Mouse (Mus musculus): Measurements from ENCODE around the gene Hyal2. TPM values are rescaled to one million over a fixed set of nuclear protein-coding genes. Genes with fewer than 3 reads are reported as not detected.

Gene Hyal2
- total and polyA plus RNA-seq, 3 experiments = 40.2 to 43.6 (median 40.8) TPM

DNA sequence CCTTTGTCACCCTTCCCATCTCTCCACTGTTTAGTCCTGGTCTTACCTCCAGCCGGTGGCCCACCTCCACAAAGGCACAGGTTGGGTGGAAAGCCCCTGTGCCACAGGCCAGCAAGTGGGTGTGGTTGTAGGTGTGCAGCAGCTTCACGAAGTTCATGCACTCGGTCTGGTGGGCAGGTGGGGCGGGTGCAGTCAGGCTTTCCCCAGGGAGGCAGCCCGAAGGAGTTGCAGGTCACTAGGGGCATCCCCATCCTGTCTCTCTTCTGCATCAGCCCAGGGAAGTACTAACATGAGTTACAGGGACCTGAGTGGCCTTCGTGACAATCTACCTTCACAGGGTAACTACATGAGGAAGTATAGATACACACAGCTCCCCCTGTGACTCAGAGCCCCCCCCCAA is 35.5 kb downstream of the Hyal2 start:
- intact Hi-C loops (cut with DNase I) = loop anchor here (5.0 kb wide), 1 partner anchor 134 kb away; no protein-coding TSS in a partner anchor
- Histone ChIP-seq H3K36me3 (ENCODE audit: control insufficient read depth, insufficient read depth, low read length) (no peaks in the 10 kb centered on the region), H3K27ac (no peak overlapping the region), H3K79me2 (replicated peaks; ENCODE audit: control insufficient read depth, insufficient read depth, low read length) (no peaks in the 10 kb centered on the region), H3K27me3 (ENCODE audit: control insufficient read depth, insufficient read depth, low read length) (no peaks in the 10 kb centered on the region), H3K4me1 (ENCODE audit: control insufficient read depth, insufficient read depth, low read length) (peaks cover 3% of the 10 kb centered on the region; the same call in 1 of the 2 replicates), H3K9ac (ENCODE audit: low read depth, low read length) (no peak overlapping the region), H3K4me3 (no peak overlapping the region)
- TF ChIP-seq EP300 (IDR thresholded peaks at IDR 0.05; ENCODE audit: insufficient read depth, low read depth, low read length) (no peak), CTCF (IDR thresholded peaks at IDR 0.05) (no peak), POLR2A (IDR thresholded peaks at IDR 0.05; ENCODE audit: insufficient read depth, low read depth, low read length) (no peak)
- WGBS = 72% methylated on average over 6 of the region's 6 CpGs
- DNase-seq = no peak

DNA sequence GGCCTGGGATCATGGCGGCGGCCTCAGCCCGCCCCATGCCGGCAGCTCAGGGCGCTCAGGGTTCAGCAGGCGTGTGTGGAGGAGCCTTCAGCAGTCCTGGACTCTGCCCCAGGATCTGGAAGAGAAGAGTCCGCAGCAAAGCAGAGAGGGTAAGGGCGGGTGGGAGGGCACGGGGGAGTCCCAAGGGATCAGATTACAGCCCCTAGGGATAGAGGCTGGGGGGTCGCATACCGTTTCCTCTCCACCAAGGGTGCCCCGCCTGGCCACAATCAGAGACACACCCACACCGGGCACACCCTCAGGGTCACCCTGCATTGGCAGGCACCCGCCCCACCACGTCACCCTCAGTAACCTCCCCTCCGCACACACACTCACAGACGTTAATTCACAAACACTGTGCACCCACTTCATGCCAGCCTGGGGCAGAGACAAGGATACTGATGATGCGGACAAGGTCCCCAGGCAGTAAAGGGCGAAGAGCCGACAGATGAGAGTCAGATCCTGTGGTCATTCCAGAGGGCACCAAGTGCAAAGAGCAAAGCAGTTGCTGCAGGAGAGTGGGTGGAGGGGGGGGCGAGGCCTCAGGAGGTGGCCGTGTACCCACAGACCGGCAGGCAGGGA is 37.4 kb downstream of the Hyal2 start:
- H3K36me3 ChIP-seq (ENCODE audit: control insufficient read depth, insufficient read depth, low read length) = no peaks in the 10 kb centered on the region
- H3K4me1 ChIP-seq (ENCODE audit: control insufficient read depth, insufficient read depth, low read length) = peaks cover 4% of the 10 kb centered on the region
- intact Hi-C loops (cut with DNase I) = no loop called here
- no peaks in the 10 kb centered on the region for H3K27me3 ChIP-seq (ENCODE audit: control insufficient read depth, insufficient read depth, low read length)
- no peak overlapping the region; the same call in 1 of the 2 replicates for H3K27ac ChIP-seq
- no peak for TF ChIP-seq EP300 (IDR thresholded peaks at IDR 0.05; ENCODE audit: insufficient read depth, low read depth, low read length)
- no peak for TF ChIP-seq CTCF (IDR thresholded peaks at IDR 0.05)
- TF ChIP-seq POLR2A (IDR thresholded peaks at IDR 0.05; ENCODE audit: insufficient read depth, low read depth, low read length) = no peak
- no peak overlapping the region for H3K4me3 ChIP-seq
- DNase-seq = no peak
- no peaks in the 10 kb centered on the region for H3K79me2 ChIP-seq (replicated peaks; ENCODE audit: control insufficient read depth, insufficient read depth, low read length)
- H3K9ac ChIP-seq (ENCODE audit: low read depth, low read length) = no peak overlapping the region; the same call in 1 of the 2 replicates
- WGBS = 52% methylated on average over 23 of the region's 23 CpGs

DNA sequence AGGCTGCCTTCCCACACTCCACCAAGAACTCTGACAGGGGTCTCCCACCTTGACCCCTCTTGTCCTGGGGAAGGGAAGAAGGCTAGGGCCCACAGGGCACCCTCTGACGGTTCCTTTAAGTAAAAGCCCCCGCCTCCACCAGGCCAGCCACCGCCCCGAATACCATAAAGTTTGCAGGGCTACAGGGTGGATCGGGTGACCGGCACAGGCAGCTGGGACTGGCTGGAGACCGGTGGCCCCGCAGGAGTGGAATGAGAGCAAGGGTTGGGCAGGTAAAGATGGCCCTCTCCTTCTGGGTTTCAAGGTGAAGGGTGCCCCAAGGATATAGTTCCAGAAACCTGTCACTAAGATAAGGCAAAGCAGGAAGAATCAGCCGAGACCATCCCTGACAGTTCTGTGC is 38.8 kb downstream of the Hyal2 start:
- H3K27me3 ChIP-seq (ENCODE audit: control insufficient read depth, insufficient read depth, low read length) = no peaks in the 10 kb centered on the region
- peak overlapping the region; percentile 80 for H3K27ac ChIP-seq
- 32% methylated on average over 9 of the region's 9 CpGs for WGBS
- DNase-seq = peak in 1 of 2 experiments; percentile 54
- peak overlapping the region; percentile 33; the same call in 1 of the 2 replicates for H3K4me3 ChIP-seq
- intact Hi-C loops (cut with DNase I) = no loop called here
- H3K9ac ChIP-seq (ENCODE audit: low read depth, low read length) = peak overlapping the region; percentile 68
- H3K36me3 ChIP-seq (ENCODE audit: control insufficient read depth, insufficient read depth, low read length) = no peaks in the 10 kb centered on the region
- TF ChIP-seq POLR2A (IDR thresholded peaks at IDR 0.05; ENCODE audit: insufficient read depth, low read depth, low read length) (peak; percentile 62; the same call in 1 of the 2 replicates), EP300 (IDR thresholded peaks at IDR 0.05; ENCODE audit: insufficient read depth, low read depth, low read length) (no peak), CTCF (IDR thresholded peaks at IDR 0.05) (no peak)
- peaks cover 10% of the 10 kb centered on the region for H3K4me1 ChIP-seq (ENCODE audit: control insufficient read depth, insufficient read depth, low read length)
- H3K79me2 ChIP-seq (replicated peaks; ENCODE audit: control insufficient read depth, insufficient read depth, low read length) = no peaks in the 10 kb centered on the region

DNA sequence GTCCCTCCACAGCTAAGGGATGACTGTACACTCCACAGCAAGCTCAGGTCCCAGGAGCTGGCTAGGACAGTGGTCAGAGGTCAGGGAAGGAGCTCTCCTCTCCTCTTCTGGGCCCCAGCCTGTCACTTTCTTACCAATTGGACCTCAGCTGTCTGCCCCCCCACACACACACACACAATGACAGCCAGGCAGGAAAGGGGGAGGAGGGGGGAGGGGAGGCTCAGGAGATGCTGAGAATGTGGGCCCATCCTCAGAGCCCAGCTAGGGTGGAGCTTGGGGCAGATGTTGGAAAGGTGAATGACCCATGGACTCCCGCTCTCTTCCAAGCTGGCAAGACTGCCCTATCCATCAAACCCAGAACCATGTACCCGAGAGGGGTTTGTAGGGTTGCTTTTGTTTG is 39.3 kb downstream of the Hyal2 start:
- H3K79me2 ChIP-seq (replicated peaks; ENCODE audit: control insufficient read depth, insufficient read depth, low read length) = no peaks in the 10 kb centered on the region
- TF ChIP-seq CTCF (IDR thresholded peaks at IDR 0.05) (no peak), POLR2A (IDR thresholded peaks at IDR 0.05; ENCODE audit: insufficient read depth, low read depth, low read length) (no peak), EP300 (IDR thresholded peaks at IDR 0.05; ENCODE audit: insufficient read depth, low read depth, low read length) (no peak)
- peak overlapping the region; percentile 68 for H3K9ac ChIP-seq (ENCODE audit: low read depth, low read length)
- H3K36me3 ChIP-seq (ENCODE audit: control insufficient read depth, insufficient read depth, low read length) = no peaks in the 10 kb centered on the region
- peaks cover 12% of the 10 kb centered on the region for H3K4me1 ChIP-seq (ENCODE audit: control insufficient read depth, insufficient read depth, low read length)
- WGBS = 64% methylated on average over 2 of the region's 2 CpGs
- H3K27ac ChIP-seq = peak overlapping the region; percentile 80
- peak overlapping the region; percentile 33; the same call in 1 of the 2 replicates for H3K4me3 ChIP-seq
- no peaks in the 10 kb centered on the region for H3K27me3 ChIP-seq (ENCODE audit: control insufficient read depth, insufficient read depth, low read length)
- no peak for DNase-seq
- intact Hi-C loops (cut with DNase I) = no loop called here

DNA sequence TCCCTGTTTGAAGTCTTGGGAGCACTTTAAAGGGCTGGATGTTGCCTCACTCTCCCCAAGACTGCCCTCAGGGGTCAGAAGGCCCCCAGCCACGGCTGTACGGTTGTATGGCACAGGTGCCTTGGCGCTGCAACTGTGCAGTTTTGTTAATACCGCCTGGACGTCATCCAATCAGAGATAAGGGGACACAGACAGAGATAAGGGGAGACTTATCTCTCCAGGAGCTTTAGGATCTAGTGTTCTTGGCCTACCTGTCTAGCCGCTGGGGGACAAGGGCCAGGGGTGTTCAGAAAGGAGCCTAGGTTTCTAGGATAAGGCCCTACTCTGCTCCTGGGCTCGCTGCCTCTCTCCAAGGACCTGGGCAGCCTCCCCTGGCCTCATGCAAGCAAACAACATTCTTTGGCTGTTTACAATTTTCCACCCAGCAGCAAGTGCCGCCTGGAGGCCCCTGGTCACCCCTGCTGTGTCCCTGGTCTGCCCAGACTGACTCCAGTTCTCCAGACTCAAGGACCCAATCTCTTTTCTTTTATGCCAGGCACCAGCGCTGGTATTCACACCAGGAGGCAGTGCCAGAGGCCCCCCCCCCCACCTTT is 40.0 kb downstream of the Hyal2 start:
- no peak overlapping the region for H3K4me3 ChIP-seq

More for the DNA sequence above, 40.0 kb downstream of the Hyal2 start:
- Histone ChIP-seq H3K4me1 (ENCODE audit: control insufficient read depth, insufficient read depth, low read length) (peaks cover 12% of the 10 kb centered on the region), H3K79me2 (replicated peaks; ENCODE audit: control insufficient read depth, insufficient read depth, low read length) (no peaks in the 10 kb centered on the region), H3K27me3 (ENCODE audit: control insufficient read depth, insufficient read depth, low read length) (no peaks in the 10 kb centered on the region), H3K27ac (peak overlapping the region; percentile 64), H3K9ac (ENCODE audit: low read depth, low read length) (peak overlapping the region; percentile 38; the same call in 1 of the 2 replicates), H3K36me3 (ENCODE audit: control insufficient read depth, insufficient read depth, low read length) (no peaks in the 10 kb centered on the region)
- 35% methylated on average over 9 of the region's 9 CpGs for WGBS
- TF ChIP-seq CTCF (IDR thresholded peaks at IDR 0.05) = no peak
- no peak for TF ChIP-seq EP300 (IDR thresholded peaks at IDR 0.05; ENCODE audit: insufficient read depth, low read depth, low read length)
- TF ChIP-seq POLR2A (IDR thresholded peaks at IDR 0.05; ENCODE audit: insufficient read depth, low read depth, low read length) = no peak
- no peak for DNase-seq
- intact Hi-C loops (cut with DNase I) = no loop called here
